Mouse (Mus musculus) left cerebral cortex, postnatal 36 days (tissue): ENCODE measurements around the gene Zfp319. TPM values are rescaled to one million over a fixed set of nuclear protein-coding genes. Genes with fewer than 3 reads are reported as not detected.

Experiments used
- DNase-seq, 2 experiments: peaks; one replicate each; pipeline ENCODE4 v3.0.0; 2021 to 2022; ENCODE audit warnings: low spot score in 2 of 2, mixed read lengths in 1 of 2
- intact Hi-C: fragments of 180-260 bp; cut with DNase I; formaldehyde crosslinking; loops from one replicate; pipeline ENCODE4 v1.15.1; 2025
- total RNA-seq, 2 experiments: library from RNA; stranded (reverse); gene quantifications; 2 replicates each; pipeline ENCODE4 v1.2.3; 2021

Zfp319 gene
- total RNA-seq, 2 experiments from 2014 or later, result 15.6 to 16.3 TPM

- intact Hi-C loops, result loop anchor here (10.0 kb wide), 1 partner anchor 216 kb away; no protein-coding TSS in a partner anchor
- DNase-seq, result no peak
Measured at GRCm38 (mm10) chr8:95320224-95321139, 11.3 kb downstream of the Zfp319 start.

- intact Hi-C loops, result no loop called here
- no peak for DNase-seq
Measured at GRCm38 (mm10) chr8:95315350-95315749, 16.4 kb downstream of the Zfp319 start.

- DNase-seq, result no peak
- intact Hi-C loops, result no loop called here
Measured at GRCm38 (mm10) chr8:95314707-95315106, 17.0 kb downstream of the Zfp319 start.

GRCm38 (mm10) chr8:95313857-95314256 is 17.9 kb downstream of the Zfp319 start:
- intact Hi-C loops, result no loop called here
- no peak for DNase-seq

- no peak for DNase-seq
- intact Hi-C loops, result no loop called here
Measured at GRCm38 (mm10) chr8:95312836-95313235, 18.9 kb downstream of the Zfp319 start.

- no peak for DNase-seq
- intact Hi-C loops, result no loop called here
Measured at GRCm38 (mm10) chr8:95310342-95310970, 21.3 kb downstream of the Zfp319 start, which contains the start of gene Tepp. Gene Tepp (plus strand): TSS chr8:95310566.

- intact Hi-C loops, result no loop called here
- no peak for DNase-seq
Measured at GRCm38 (mm10) chr8:95306431-95306830, 25.3 kb downstream of the Zfp319 start, which contains the start of gene Cngb1. Gene Cngb1 (minus strand): TSS chr8:95306585.

GRCm38 (mm10) chr8:95305526-95305925 is 26.2 kb downstream of the Zfp319 start:
- no peak for DNase-seq
- intact Hi-C loops, result no loop called here

- intact Hi-C loops, result loop anchor here (5.0 kb wide), 1 partner anchor 45 kb away; no protein-coding TSS in a partner anchor
- DNase-seq, result no peak
Measured at GRCm38 (mm10) chr8:95302410-95302809, 29.3 kb downstream of the Zfp319 start.

- DNase-seq, result no peak
- intact Hi-C loops, result no loop called here
Measured at GRCm38 (mm10) chr8:95293891-95294290, 37.9 kb downstream of the Zfp319 start.

GRCm38 (mm10) chr8:95293172-95293571 is 38.6 kb downstream of the Zfp319 start:
- intact Hi-C loops, result no loop called here
- no peak for DNase-seq

GRCm38 (mm10) chr8:95289066-95289650 is 42.6 kb downstream of the Zfp319 start:
- intact Hi-C loops, result no loop called here
- DNase-seq, result no peak

- no peak for DNase-seq
- intact Hi-C loops, result no loop called here
Measured at GRCm38 (mm10) chr8:95281493-95281892, 50.3 kb downstream of the Zfp319 start.

Other genes with a start within 250 kb of the Zfp319 start
- gene Kifc3, start 129.1 kb downstream of the Zfp319 start, total RNA-seq, result 10 to 100 TPM; 51.8 to 59.0 TPM
- gene Cngb1, start 25.4 kb downstream of the Zfp319 start, total RNA-seq, result under 1 TPM; 0.23 to 0.30 TPM
- gene Tepp, start 21.4 kb downstream of the Zfp319 start, total RNA-seq, result not detected
- 10 to 100 TPM; 12.0 to 13.6 TPM for gene Usb1, start 334 bp upstream of the Zfp319 start, total RNA-seq
- 10 to 100 TPM; 18.9 to 19.6 TPM for gene Mmp15, start 20.3 kb upstream of the Zfp319 start, total RNA-seq
- gene Cfap20, start 102.9 kb upstream of the Zfp319 start, total RNA-seq, result 10 to 100 TPM; 49.3 to 66.1 TPM
- 10 to 100 TPM; 77.7 to 90.3 TPM for gene Csnk2a2, start 158.1 kb upstream of the Zfp319 start, total RNA-seq
- gene Ccdc113, start 202.1 kb upstream of the Zfp319 start, total RNA-seq, result 1 to 10 TPM; 1.3 to 3.0 TPM
- gene Prss54, start 244.4 kb upstream of the Zfp319 start, total RNA-seq, result under 1 TPM in 1 of 2 experiments, not detected in 1; 0.27 TPM